Mouse (Mus musculus) retina, postnatal 1 day (tissue): ENCODE data around the gene Ncf1.

Experiments
- DNase-seq: peaks from one replicate; pipeline ENCODE4 v3.0.0-alpha.2; 2012

Gene Ncf1

GRCm38 (mm10) chr5:134229391-134229790 lies at the start of gene Ncf1:
TSS of gene Ncf1 (minus strand) at chr5:134229625.
- DNase-seq, result no peak

- DNase-seq, result no peak
These were observed 47.7 kb upstream of the Ncf1 start for GRCm38 (mm10) chr5:134277109-134277508.

GRCm38 (mm10) chr5:134275556-134275955 lies 46.1 kb upstream of the Ncf1 start:
- DNase-seq, result no peak

GRCm38 (mm10) chr5:134275021-134275420 lies 45.6 kb upstream of the Ncf1 start:
- no peak for DNase-seq

GRCm38 (mm10) chr5:134273761-134274160 lies 44.3 kb upstream of the Ncf1 start:
- no peak for DNase-seq

- no peak for DNase-seq
These were observed 43.3 kb upstream of the Ncf1 start for GRCm38 (mm10) chr5:134272761-134273160.

- DNase-seq, result no peak
These were observed 42.0 kb upstream of the Ncf1 start for GRCm38 (mm10) chr5:134271421-134271820.

- DNase-seq, result no peak
These were observed 41.1 kb upstream of the Ncf1 start for GRCm38 (mm10) chr5:134270566-134270965.

GRCm38 (mm10) chr5:134269751-134270150 lies 40.3 kb upstream of the Ncf1 start:
- DNase-seq, result no peak

- DNase-seq, result no peak
These were observed 39.3 kb upstream of the Ncf1 start for GRCm38 (mm10) chr5:134268751-134269150.

GRCm38 (mm10) chr5:134266404-134266803 lies 37.0 kb upstream of the Ncf1 start:
- DNase-seq, result no peak

GRCm38 (mm10) chr5:134265890-134266289 lies 36.5 kb upstream of the Ncf1 start:
- DNase-seq, result no peak

GRCm38 (mm10) chr5:134260001-134260636 lies 30.7 kb upstream of the Ncf1 start:
- DNase-seq, result no peak

- DNase-seq, result no peak
These were observed 29.5 kb upstream of the Ncf1 start for GRCm38 (mm10) chr5:134258934-134259333.

- no peak for DNase-seq
These were observed 29.0 kb upstream of the Ncf1 start for GRCm38 (mm10) chr5:134258395-134258794.

- no peak for DNase-seq
These were observed 28.1 kb upstream of the Ncf1 start for GRCm38 (mm10) chr5:134257349-134258031.

- DNase-seq, result no peak
These were observed 25.9 kb upstream of the Ncf1 start for GRCm38 (mm10) chr5:134255294-134255693.

- no peak for DNase-seq
These were observed 24.4 kb upstream of the Ncf1 start for GRCm38 (mm10) chr5:134253806-134254205.

GRCm38 (mm10) chr5:134251083-134251482 lies 21.7 kb upstream of the Ncf1 start:
- no peak for DNase-seq

GRCm38 (mm10) chr5:134250601-134251000 lies 21.2 kb upstream of the Ncf1 start:
- DNase-seq, result no peak

- no peak for DNase-seq
These were observed 19.8 kb upstream of the Ncf1 start for GRCm38 (mm10) chr5:134249245-134249649.

- DNase-seq, result no peak
These were observed 19.3 kb upstream of the Ncf1 start for GRCm38 (mm10) chr5:134248608-134249244.

GRCm38 (mm10) chr5:134246146-134246545 lies 16.7 kb upstream of the Ncf1 start:
- DNase-seq, result no peak

- DNase-seq, result no peak
These were observed 15.5 kb upstream of the Ncf1 start for GRCm38 (mm10) chr5:134244890-134245289.
